Mouse (Mus musculus): ENCODE data around the gene Lars2.
"Not testable (repeated sequence)": the region's sequence is repeated elsewhere in the genome, so short reads cannot be mapped to it uniquely, and the experiment has no call there.

The Lars2 gene

GRCm38 (mm10) chr9:123366708-123367385 lies at the start of gene Lars2:
Gene Lars2 (plus strand): TSS chr9:123366927.
- peak; percentile 99 for DNase-seq

DNA sequence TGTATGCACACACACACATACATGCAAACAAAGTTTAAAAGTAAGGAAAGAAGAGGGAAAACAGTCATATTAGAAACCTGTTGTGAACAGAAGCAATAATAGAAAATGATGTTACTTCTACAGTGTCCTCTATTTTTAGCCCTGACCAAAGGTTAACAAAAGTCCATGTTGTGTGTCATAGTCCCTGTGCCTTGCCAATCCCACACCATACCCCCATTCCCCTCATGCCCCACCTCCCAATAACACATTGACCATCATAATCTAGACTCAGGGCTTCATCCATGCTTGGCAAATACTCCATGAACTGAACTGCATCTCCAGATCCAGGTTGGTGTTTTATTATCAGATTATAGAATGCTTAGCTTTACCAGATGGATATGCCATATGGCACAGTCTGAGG lies 40.6 kb upstream of the Lars2 start:
- peak; percentile 39 for DNase-seq

DNA sequence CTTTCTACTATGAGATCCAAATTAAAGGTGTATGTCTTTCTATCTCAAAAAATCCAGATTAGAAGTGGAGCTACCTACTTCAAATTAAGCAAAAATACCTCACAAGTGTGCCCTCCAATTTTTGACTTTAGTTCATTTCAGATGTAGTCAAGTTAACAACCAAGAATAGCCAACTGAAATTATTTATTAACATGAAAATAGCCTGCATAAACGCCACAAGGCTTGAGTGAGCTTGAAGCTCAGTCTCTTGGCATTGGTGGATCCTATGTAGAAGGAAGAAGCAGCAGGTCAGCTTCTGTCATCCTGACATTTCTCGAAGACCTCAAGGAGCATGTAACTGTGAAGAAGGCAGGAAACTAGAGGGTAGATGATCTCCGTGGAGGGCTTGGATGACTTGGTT lies 38.4 kb upstream of the Lars2 start:
- DNase-seq: peak; percentile 3

DNA sequence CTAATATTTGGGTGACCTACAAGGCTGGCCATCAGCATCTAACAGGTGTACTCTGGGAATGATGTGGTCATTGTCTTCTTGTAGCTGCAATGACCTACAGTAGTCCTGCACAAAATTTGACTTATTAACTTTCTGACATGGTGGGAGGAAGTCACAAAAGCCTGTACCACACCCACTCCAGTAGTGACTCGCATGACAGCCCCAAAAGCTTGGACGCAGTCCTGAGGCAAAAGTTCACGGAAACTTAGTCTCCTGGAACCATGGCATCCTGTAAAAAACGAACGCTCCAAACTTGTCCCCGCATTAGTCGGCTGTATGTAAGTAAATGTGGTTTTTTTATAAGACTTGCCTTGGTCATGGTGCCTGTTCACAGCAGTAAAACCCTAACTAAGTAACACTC lies 36.9 kb upstream of the Lars2 start:
- DNase-seq: peak; percentile 48

DNA sequence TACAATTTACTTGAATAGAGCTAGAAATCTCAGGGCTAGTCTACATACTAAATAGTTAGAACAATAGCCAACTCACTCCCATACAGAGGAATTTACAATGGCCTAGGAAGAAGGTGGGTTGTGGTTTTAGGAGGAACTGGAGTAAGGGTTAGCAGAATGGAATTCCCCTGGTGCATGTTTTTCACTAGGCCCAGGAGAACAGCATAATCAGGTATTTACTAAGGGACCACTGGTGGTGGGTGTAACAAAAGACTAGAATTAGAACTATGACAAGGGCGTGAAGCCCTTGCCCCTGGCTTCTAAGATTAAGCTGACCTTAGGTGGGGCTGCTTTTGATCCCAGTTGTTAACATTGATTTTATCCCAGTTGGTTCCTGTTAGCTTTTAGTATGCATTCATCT lies 36.5 kb upstream of the Lars2 start:
- DNase-seq: not testable (repeated sequence)

- DNase-seq: peak; percentile 23
Measured at GRCm38 (mm10) chr9:123333479-123333878, 33.2 kb upstream of the Lars2 start.

DNA sequence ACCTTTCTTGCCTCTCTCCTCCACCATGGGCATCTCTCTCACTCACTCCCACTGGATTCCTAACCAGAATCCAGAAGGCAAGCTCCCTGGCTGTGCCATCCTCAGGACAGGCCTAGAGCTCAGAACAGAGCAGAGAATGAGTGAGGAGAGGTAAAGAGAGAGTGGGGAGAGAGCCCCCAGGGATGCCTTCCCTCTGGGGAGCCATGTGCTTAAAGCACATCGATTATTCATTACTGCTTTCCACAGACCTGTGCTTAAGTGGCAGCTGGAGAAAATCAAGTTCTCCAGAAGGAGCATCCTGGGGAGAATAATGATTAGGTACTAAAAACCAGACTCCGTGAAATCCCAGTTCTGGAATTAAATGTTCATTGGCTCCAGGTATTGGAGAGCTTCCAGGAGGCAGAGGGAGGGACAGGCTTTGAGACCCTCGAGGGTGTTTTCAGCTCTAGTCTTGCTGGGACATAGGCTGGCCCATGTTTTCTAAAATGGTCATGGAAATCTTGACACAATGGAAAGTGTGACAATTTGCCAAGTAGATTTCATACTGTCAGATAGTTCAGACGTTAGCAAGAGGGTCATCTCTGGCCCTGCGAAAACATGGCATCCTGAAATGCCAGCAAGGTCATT lies 31.6 kb upstream of the Lars2 start:
- DNase-seq: peak; percentile 73

GRCm38 (mm10) chr9:123339651-123340144 lies 27.0 kb upstream of the Lars2 start:
- DNase-seq: no peak

DNA sequence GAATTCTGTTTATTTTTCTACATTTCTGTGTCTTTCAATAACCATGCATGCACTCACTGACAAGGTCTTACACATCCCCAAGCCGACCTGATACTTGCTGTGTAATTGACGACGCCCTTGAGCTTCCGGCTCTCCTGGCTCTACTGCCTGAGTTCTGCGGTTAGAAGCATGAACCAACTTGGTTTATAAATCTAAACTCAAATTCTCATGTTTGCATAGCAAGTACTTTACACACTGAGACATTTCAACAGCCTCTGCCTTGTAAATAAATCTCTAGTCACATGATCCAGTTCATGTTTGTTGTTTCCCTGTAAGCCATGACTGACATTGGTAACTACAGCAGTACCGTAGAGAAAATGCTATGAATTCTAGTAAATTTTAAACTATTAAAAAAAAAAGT lies 25.5 kb upstream of the Lars2 start:
- peak; percentile 25 for DNase-seq

GRCm38 (mm10) chr9:123343069-123343468 lies 23.7 kb upstream of the Lars2 start:
- DNase-seq: peak; percentile 45

DNA sequence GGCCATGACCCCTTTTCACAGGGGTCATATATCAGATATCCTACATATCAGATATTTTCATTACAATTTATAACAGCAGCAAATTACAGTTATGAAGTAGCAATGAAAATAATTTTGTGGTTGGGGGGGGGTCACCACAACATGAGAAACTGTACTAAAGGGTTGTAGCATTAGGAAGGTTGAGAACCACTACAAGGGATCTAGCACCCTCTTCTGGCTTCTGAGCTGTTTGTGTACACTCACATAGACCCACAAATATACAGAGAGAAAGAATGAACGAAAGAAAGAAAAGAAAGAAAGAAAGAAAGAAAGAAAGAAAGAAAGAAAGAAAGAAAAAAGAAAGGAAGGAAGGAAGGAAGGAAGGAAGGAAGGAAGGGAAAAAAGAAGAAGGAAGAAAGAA lies 17.4 kb upstream of the Lars2 start:
- DNase-seq: not testable (repeated sequence)

- peak; percentile 58 for DNase-seq
Measured at GRCm38 (mm10) chr9:123359981-123360380, 6.7 kb upstream of the Lars2 start.

- DNase-seq: no peak
Measured at GRCm38 (mm10) chr9:123365353-123365752, 1.4 kb upstream of the Lars2 start.

DNA sequence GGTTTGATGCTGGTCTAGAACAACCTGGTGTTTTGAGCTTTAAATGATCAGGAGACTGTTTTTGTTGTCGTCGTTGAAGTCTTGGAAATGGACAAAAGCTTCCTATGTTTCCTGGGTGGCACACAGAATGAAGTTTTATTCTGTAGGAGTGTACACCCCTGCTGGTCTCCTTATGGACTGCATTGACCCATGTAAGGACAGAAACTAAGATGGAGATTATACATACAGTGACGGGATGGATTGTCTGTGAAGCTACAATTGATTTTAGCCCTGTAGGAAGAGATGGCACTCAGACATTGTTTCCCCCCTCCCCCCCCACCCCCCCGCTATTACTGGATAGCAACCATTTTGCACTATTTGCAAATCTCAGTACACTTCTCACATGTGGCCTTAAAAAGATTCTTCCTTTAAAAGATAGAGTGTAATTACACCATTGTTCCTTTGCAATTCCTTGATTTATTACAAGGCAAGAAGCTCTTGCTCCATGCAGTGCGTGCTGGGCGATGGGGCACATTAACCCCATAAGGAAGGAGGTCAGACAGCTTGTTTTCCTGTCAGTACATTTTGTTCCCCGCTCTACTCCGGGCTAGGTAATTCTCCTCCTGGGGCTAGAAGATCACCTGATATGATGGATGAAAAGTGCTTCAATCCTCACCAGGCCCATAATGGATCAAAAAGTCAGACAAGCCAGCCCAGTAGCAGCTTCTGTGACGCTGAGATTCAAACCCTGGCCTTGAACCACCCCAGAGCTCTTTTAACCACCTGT lies 602 bp upstream of the Lars2 start:
- no peak for DNase-seq

GRCm38 (mm10) chr9:123367636-123368035 lies 909 bp downstream of the Lars2 start:
- no peak for DNase-seq

DNA sequence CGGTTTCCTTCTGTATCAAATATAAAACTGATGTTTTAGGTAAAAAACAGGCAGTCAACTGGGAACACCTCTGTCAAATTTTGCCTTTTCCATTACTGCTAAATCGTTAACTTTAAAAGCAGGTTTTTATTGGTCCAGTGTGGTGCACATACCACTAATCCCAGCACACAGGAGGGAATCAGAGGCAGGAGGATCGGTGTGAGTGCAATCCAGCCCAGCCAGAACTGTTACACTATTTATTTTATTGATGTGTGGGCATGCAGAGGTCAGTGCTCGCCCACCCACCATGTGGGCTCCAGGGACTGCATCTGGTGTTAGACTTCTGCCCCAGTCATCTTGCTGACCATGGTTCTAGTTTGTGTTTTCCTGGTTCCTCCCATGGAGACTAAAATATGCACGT lies 15.7 kb downstream of the Lars2 start:
- peak; percentile 48 for DNase-seq

- peak; percentile 66 for DNase-seq
Measured at GRCm38 (mm10) chr9:123384696-123385095, 18.0 kb downstream of the Lars2 start.

DNA sequence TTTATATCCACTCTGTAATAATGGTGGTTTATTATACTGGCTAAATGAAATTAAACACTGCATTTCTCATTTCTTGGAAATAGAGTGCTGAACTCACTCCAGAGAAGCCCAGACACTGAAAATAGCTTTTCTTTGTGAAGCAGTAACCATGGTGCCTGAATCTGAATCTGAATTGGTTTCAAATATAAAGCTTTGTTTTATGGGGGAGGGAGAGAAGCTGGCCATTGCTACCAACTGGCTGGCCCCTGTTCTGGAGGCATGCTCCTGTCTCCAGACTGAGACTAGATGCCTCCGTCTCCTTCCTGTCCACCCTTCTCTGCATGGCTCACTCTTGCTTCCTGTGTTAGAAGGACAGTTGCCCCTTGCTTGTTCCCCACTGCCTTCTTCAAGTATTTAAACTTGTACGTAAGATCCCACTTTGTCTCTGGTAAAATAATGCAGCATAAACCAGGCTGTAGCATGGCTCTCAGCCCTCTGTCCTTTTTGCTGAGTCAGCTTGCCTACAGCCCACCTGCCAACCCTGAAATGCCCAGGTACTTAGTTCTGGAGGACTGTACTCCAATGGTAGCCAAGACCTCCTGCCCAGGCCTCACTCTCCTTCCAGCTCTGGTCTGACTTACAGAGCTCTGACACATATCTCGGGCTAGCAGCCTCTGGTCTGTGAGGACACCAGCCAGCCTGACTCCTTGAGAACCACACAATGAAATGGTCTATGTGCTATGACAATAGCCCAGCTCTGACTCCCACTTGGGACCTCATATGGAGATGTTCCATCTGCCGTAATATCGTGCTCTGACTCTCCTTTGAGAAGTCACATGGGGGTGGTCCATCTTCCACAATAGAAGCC lies 18.8 kb downstream of the Lars2 start:
- DNase-seq: peak; percentile 65

DNA sequence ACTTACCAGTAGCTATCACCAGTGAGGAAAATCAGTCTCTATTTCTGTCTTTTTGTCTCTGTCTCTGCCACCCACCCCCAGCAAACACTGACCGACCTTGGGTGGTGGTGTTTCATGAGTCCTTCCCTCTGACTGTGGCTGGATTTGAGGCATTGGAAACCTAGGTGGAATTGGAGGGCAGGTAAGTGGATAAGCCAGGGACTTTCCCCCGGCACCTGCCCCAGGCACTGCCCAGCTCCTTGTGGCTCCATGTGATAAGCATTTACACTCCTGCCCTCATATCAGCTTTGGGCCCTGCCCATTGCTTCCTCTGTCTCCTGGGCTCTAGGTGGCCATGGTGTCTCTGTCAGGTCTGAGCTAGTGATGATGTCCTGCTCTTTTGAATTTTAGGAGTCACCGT lies 19.6 kb downstream of the Lars2 start:
- DNase-seq: peak; percentile 62

GRCm38 (mm10) chr9:123388087-123389007 lies 21.6 kb downstream of the Lars2 start:
- DNase-seq: peak; percentile 22

- peak; percentile 68 for DNase-seq
Measured at GRCm38 (mm10) chr9:123391140-123391849, 24.6 kb downstream of the Lars2 start.
